Mouse (Mus musculus): ENCODE data around the gene Zbtb37. TPM values are rescaled to one million over a fixed set of nuclear protein-coding genes. Genes with fewer than 3 reads are reported as not detected.

The Zbtb37 gene
- polyA plus RNA-seq (2015; fragmentation: Nextera tagmentation; extraction: Ambion mirVana) = 2.0 and 4.0 TPM in 2 replicates

- peak; percentile 88 for ATAC-seq
- Histone ChIP-seq H3K36me3 (ENCODE audit: control insufficient read depth, insufficient read depth) (peaks cover 25% of the 10 kb centered on the region), H3K9me3 (ENCODE audit: control insufficient read depth) (no peaks in the 10 kb centered on the region), H3K4me1 (replicated peaks; ENCODE audit: control insufficient read depth, insufficient read depth, low read length) (no peaks in the 10 kb centered on the region), H3K4me2 (replicated peaks; ENCODE audit: low read depth) (peak within 1 kb of the TSS; percentile 66), H3K27me3 (replicated peaks; ENCODE audit: control insufficient read depth, insufficient read depth, low read length) (no peaks in the 10 kb centered on the region), H3K9ac (ENCODE audit: low read depth, low read length) (peak within 1 kb of the TSS; percentile 76), H3K27ac (ENCODE audit: low read depth, low read length) (peak within 1 kb of the TSS; percentile 97), H3K4me3 (ENCODE audit: low read depth, low read length) (peak within 1 kb of the TSS; percentile 90)
- under 1% methylated on average over 71 of the region's 76 CpGs for WGBS
- no peak for TF ChIP-seq CTCF (IDR thresholded peaks at IDR 0.05; ENCODE audit: low read depth)
Observed at GRCm38 (mm10) chr1:161034435-161035280, at the start of gene Zbtb37. TSS of gene Zbtb37 (minus strand) at chr1:161034849.

GRCm38 (mm10) chr1:161077243-161077642 lies 42.6 kb upstream of the Zbtb37 start:
- TF ChIP-seq CTCF (IDR thresholded peaks at IDR 0.05; ENCODE audit: low read depth) = no peak
- peaks cover 23% of the 10 kb centered on the region for H3K36me3 ChIP-seq (ENCODE audit: control insufficient read depth, insufficient read depth)
- no peak for ATAC-seq

GRCm38 (mm10) chr1:161076238-161076637 lies 41.6 kb upstream of the Zbtb37 start:
- H3K36me3 ChIP-seq (ENCODE audit: control insufficient read depth, insufficient read depth) = peaks cover 17% of the 10 kb centered on the region
- no peak overlapping the region for H3K9ac ChIP-seq (ENCODE audit: low read depth, low read length)
- no peaks in the 10 kb centered on the region for H3K27me3 ChIP-seq (replicated peaks; ENCODE audit: control insufficient read depth, insufficient read depth, low read length)
- peak; percentile 96 for ATAC-seq
- peak overlapping the region; percentile 60 for H3K27ac ChIP-seq (ENCODE audit: low read depth, low read length)
- H3K4me1 ChIP-seq (replicated peaks; ENCODE audit: control insufficient read depth, insufficient read depth, low read length) = peaks cover 6% of the 10 kb centered on the region; the same call in 1 of the 2 replicates
- 46% methylated on average over 6 of the region's 6 CpGs for WGBS
- no peaks in the 10 kb centered on the region for H3K9me3 ChIP-seq (ENCODE audit: control insufficient read depth)
- H3K4me2 ChIP-seq (replicated peaks; ENCODE audit: low read depth) = peak overlapping the region; percentile 48
- H3K4me3 ChIP-seq (ENCODE audit: low read depth, low read length) = peak overlapping the region; percentile 31
- TF ChIP-seq CTCF (IDR thresholded peaks at IDR 0.05; ENCODE audit: low read depth) = no peak

More at GRCm38 (mm10) chr1:161077243-161077642, 42.6 kb upstream of the Zbtb37 start:
- no peaks in the 10 kb centered on the region for H3K9me3 ChIP-seq (ENCODE audit: control insufficient read depth)
- no peak overlapping the region for H3K9ac ChIP-seq (ENCODE audit: low read depth, low read length)
- H3K27ac ChIP-seq (ENCODE audit: low read depth, low read length) = no peak overlapping the region
- H3K4me3 ChIP-seq (ENCODE audit: low read depth, low read length) = no peak overlapping the region
- H3K4me2 ChIP-seq (replicated peaks; ENCODE audit: low read depth) = no peak overlapping the region
- no peaks in the 10 kb centered on the region for H3K27me3 ChIP-seq (replicated peaks; ENCODE audit: control insufficient read depth, insufficient read depth, low read length)
- 0 out of 2 replicates have a peak, but pooled peaks cover 2% of the 10 kb centered on the region for H3K4me1 ChIP-seq (replicated peaks; ENCODE audit: control insufficient read depth, insufficient read depth, low read length)
- WGBS = 85% methylated on average over 3 of the region's 3 CpGs

- Histone ChIP-seq H3K4me1 (replicated peaks; ENCODE audit: control insufficient read depth, insufficient read depth, low read length) (peaks cover 6% of the 10 kb centered on the region), H3K27me3 (replicated peaks; ENCODE audit: control insufficient read depth, insufficient read depth, low read length) (no peaks in the 10 kb centered on the region), H3K9me3 (ENCODE audit: control insufficient read depth) (no peaks in the 10 kb centered on the region), H3K27ac (ENCODE audit: low read depth, low read length) (no peak overlapping the region), H3K4me2 (replicated peaks; ENCODE audit: low read depth) (peak overlapping the region; percentile 73), H3K36me3 (ENCODE audit: control insufficient read depth, insufficient read depth) (no peaks in the 10 kb centered on the region), H3K4me3 (ENCODE audit: low read depth, low read length) (peak overlapping the region; percentile 82), H3K9ac (ENCODE audit: low read depth, low read length) (peak overlapping the region; percentile 71)
- under 1% methylated on average over 12 of the region's 12 CpGs for WGBS
- no peak for TF ChIP-seq CTCF (IDR thresholded peaks at IDR 0.05; ENCODE audit: low read depth)
- no peak for ATAC-seq
Observed at GRCm38 (mm10) chr1:161071272-161071620, 36.6 kb upstream of the Zbtb37 start.

- Histone ChIP-seq H3K4me1 (replicated peaks; ENCODE audit: control insufficient read depth, insufficient read depth, low read length) (peaks cover 6% of the 10 kb centered on the region), H3K4me3 (ENCODE audit: low read depth, low read length) (peak within 1 kb of the TSS; percentile 82), H3K27me3 (replicated peaks; ENCODE audit: control insufficient read depth, insufficient read depth, low read length) (no peaks in the 10 kb centered on the region), H3K36me3 (ENCODE audit: control insufficient read depth, insufficient read depth) (no peaks in the 10 kb centered on the region), H3K27ac (ENCODE audit: low read depth, low read length) (peak within 1 kb of the TSS; percentile 76; the same call in 1 of the 2 replicates), H3K9ac (ENCODE audit: low read depth, low read length) (peak within 1 kb of the TSS; percentile 75), H3K9me3 (ENCODE audit: control insufficient read depth) (no peaks in the 10 kb centered on the region), H3K4me2 (replicated peaks; ENCODE audit: low read depth) (peak within 1 kb of the TSS; percentile 93)
- under 1% methylated on average over 57 of the region's 57 CpGs for WGBS
- ATAC-seq = peak; percentile 97
- TF ChIP-seq CTCF (IDR thresholded peaks at IDR 0.05; ENCODE audit: low read depth) = peak; percentile 44
Observed at GRCm38 (mm10) chr1:161070352-161071271, 36.0 kb upstream of the Zbtb37 start, which contains the start of the genes Dars2 and Cenpl. TSS of gene Dars2 (minus strand) at chr1:161070658. TSS of gene Cenpl (plus strand) at chr1:161070713.

- no peak for ATAC-seq
- H3K4me2 ChIP-seq (replicated peaks; ENCODE audit: low read depth) = no peak overlapping the region
- H3K9me3 ChIP-seq (ENCODE audit: control insufficient read depth) = no peaks in the 10 kb centered on the region
- H3K27me3 ChIP-seq (replicated peaks; ENCODE audit: control insufficient read depth, insufficient read depth, low read length) = no peaks in the 10 kb centered on the region
- H3K27ac ChIP-seq (ENCODE audit: low read depth, low read length) = no peak overlapping the region
- no peak for TF ChIP-seq CTCF (IDR thresholded peaks at IDR 0.05; ENCODE audit: low read depth)
- H3K9ac ChIP-seq (ENCODE audit: low read depth, low read length) = no peak overlapping the region
- 71% methylated on average over 1 of the region's 1 CpGs for WGBS
- H3K4me3 ChIP-seq (ENCODE audit: low read depth, low read length) = no peak overlapping the region
- H3K36me3 ChIP-seq (ENCODE audit: control insufficient read depth, insufficient read depth) = peaks cover 4% of the 10 kb centered on the region
- no peaks in the 10 kb centered on the region for H3K4me1 ChIP-seq (replicated peaks; ENCODE audit: control insufficient read depth, insufficient read depth, low read length)
Observed at GRCm38 (mm10) chr1:161063351-161063750, 28.7 kb upstream of the Zbtb37 start.

Data from intestine, postnatal 0 days (tissue).